17 mouse cellular contexts compared by ENCODE assay signal in the genomic region with DNA sequence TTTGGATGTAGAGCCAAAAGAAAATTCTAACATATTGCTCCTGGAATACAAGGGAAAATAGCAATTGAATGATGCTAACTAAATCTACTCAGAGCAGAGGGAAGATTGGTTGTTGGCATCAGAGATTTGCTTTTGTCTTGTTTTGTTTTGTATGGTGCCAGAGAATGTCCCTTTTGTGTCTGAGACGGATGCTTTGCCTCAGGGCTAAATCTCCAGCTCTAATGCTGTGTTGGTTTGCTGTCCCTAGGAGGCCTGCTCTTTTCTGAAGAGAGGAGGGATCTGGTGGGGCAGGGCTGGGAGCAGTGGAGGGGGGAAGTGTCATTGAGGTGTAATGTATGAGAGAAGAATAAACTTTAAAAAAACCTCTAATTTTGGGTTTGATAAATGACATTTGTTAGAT. TPM values are rescaled to one million over a fixed set of nuclear protein-coding genes. Genes with fewer than 3 reads are reported as not detected.
A peak's percentile ranks its signal among the peaks of the same experiment; 100 is the strongest.
DNase-seq lines count a peak whose midpoint lies in the region; ATAC-seq lines count a peak whose summit lies in the region.
"Had no signal": no experiment of that assay in that cellular context is flagged by ENCODE, and none has a peak within 500 bp of the region (broad histone marks: within the 10 kb centered on the region; RNA-seq: fewer than 3 reads in every experiment).

No protein-coding gene starts in this region.

- H3K4me3 ChIP-seq in hindbrain, embryonic 11.5 days (ENCODE audit: low read depth, low read length) = no peak overlapping the region
- no peak overlapping the region for H3K4me3 ChIP-seq in midbrain, embryonic 12.5 days
- no peak overlapping the region for H3K4me3 ChIP-seq in neural tube, embryonic 15.5 days (replicated peaks)
- H3K4me3 ChIP-seq: heart, adult 2 months; limb, embryonic 10.5 days; liver, embryonic 13.5 days; megakaryocyte, embryonic 14.5 days had no signal

- intact Hi-C loops in left cerebral cortex, postnatal 25 days (cut with DNase I) = no loop called here

- DNase-seq in retina, postnatal 1 day = peak; percentile 49
- no peak for DNase-seq in retina, embryonic 14.5 days (ENCODE audit: low spot score)
- peak; percentile 25 for DNase-seq in hindbrain, embryonic 11.5 days (ENCODE audit: low spot score)
- no peak for DNase-seq in thymus, postnatal 25 days
- DNase-seq in urinary bladder, postnatal 25 days (ENCODE audit: low spot score) = no peak
- DNase-seq in left cerebral cortex, postnatal 25 days (ENCODE audit: low spot score in 2 of 2) = no peak
- DNase-seq: adrenal gland, adult 2 months; cerebellum, adult 18-20 months; heart, adult 2 months; liver, embryonic 13.5 days; right cerebral cortex, postnatal 14 days had no signal

- no peak overlapping the region for H3K9ac ChIP-seq in hindbrain, embryonic 11.5 days (ENCODE audit: low read depth, low read length)
- H3K9ac ChIP-seq in midbrain, embryonic 12.5 days (replicated peaks) = 0 out of 2 replicates have a peak overlapping the region, but pooled peaks have one; percentile 20
- H3K9ac ChIP-seq in neural tube, embryonic 15.5 days (replicated peaks) = no peak overlapping the region
- H3K9ac ChIP-seq: liver, embryonic 13.5 days had no signal

- peaks cover 4% of the 10 kb centered on the region; the same call in 1 of the 2 replicates for H3K9me3 ChIP-seq in hindbrain, embryonic 11.5 days (ENCODE audit: control insufficient read depth, low read length)
- no peaks in the 10 kb centered on the region for H3K9me3 ChIP-seq in midbrain, embryonic 12.5 days
- H3K9me3 ChIP-seq in neural tube, embryonic 15.5 days (replicated peaks) = no peaks in the 10 kb centered on the region
- H3K9me3 ChIP-seq: limb, embryonic 10.5 days; liver, embryonic 13.5 days had no signal

- no peaks in the 10 kb centered on the region; the same call in 1 of the 2 replicates for H3K4me1 ChIP-seq in hindbrain, embryonic 11.5 days (replicated peaks; ENCODE audit: control insufficient read depth, insufficient read depth, low read length)
- peaks cover 23% of the 10 kb centered on the region for H3K4me1 ChIP-seq in midbrain, embryonic 12.5 days
- peaks cover 12% of the 10 kb centered on the region for H3K4me1 ChIP-seq in neural tube, embryonic 15.5 days
- H3K4me1 ChIP-seq: limb, embryonic 10.5 days; liver, embryonic 13.5 days had no signal

- H3K27me3 ChIP-seq in hindbrain, embryonic 11.5 days (ENCODE audit: control insufficient read depth, insufficient read depth, low read length) = no peaks in the 10 kb centered on the region
- no peaks in the 10 kb centered on the region for H3K27me3 ChIP-seq in midbrain, embryonic 12.5 days
- H3K27me3 ChIP-seq in neural tube, embryonic 15.5 days (replicated peaks) = no peaks in the 10 kb centered on the region
- H3K27me3 ChIP-seq: liver, embryonic 13.5 days had no signal

- H3K36me3 ChIP-seq in hindbrain, embryonic 11.5 days (ENCODE audit: control insufficient read depth, insufficient read depth, low read length) = no peaks in the 10 kb centered on the region
- H3K36me3 ChIP-seq in midbrain, embryonic 12.5 days = no peaks in the 10 kb centered on the region
- H3K36me3 ChIP-seq in neural tube, embryonic 15.5 days = no peaks in the 10 kb centered on the region
- H3K36me3 ChIP-seq: limb, embryonic 10.5 days; liver, embryonic 13.5 days had no signal

- H3K27ac ChIP-seq in hindbrain, embryonic 11.5 days (ENCODE audit: low read depth, low read length) = peak overlapping the region; percentile 47; the same call in 1 of the 2 replicates
- H3K27ac ChIP-seq in midbrain, embryonic 12.5 days (replicated peaks) = peak overlapping the region; percentile 78
- no peak overlapping the region for H3K27ac ChIP-seq in neural tube, embryonic 15.5 days (replicated peaks)
- H3K27ac ChIP-seq: heart, adult 2 months; limb, embryonic 10.5 days; liver, embryonic 13.5 days had no signal

- no peak overlapping the region for H3K4me2 ChIP-seq in hindbrain, embryonic 11.5 days (replicated peaks; ENCODE audit: low read depth, low read length)
- peak overlapping the region; percentile 45 for H3K4me2 ChIP-seq in midbrain, embryonic 12.5 days (replicated peaks)
- H3K4me2 ChIP-seq in neural tube, embryonic 15.5 days = peak overlapping the region; percentile 36
- H3K4me2 ChIP-seq: liver, embryonic 13.5 days had no signal

- 0 out of 2 replicates have a peak, but pooled peaks have one; percentile 54 for ATAC-seq in hindbrain, embryonic 11.5 days (ENCODE audit: low FRiP score)
- peak; percentile 80 for ATAC-seq in midbrain, embryonic 12.5 days (ENCODE audit: low FRiP score, low read depth)
- no peak; the same call in 1 of the 2 replicates for ATAC-seq in neural tube, embryonic 15.5 days (ENCODE audit: low FRiP score)
- ATAC-seq: inflammation-experienced regulatory T-cells, adult 6 months; lung, postnatal 0 days had no signal

- 10% methylated on average over 1 of the region's 1 CpGs for WGBS in hindbrain, embryonic 11.5 days
- 16% methylated on average over 1 of the region's 1 CpGs for WGBS in midbrain, embryonic 12.5 days
- WGBS in neural tube, embryonic 15.5 days = 18% methylated on average over 1 of the region's 1 CpGs

RNA-seq across cellular contexts. Expression of gene Ptpn13, which starts 23.5 kb away (rescaled TPM):
- polyA plus RNA-seq in hindbrain, embryonic 11.5 days (2014; fragmentation: Nextera tagmentation; extraction: Ambion mirVana) = 15.2 and 19.3 TPM in 2 replicates
- 19.1 and 21.0 TPM in 2 replicates for polyA plus RNA-seq in midbrain, embryonic 12.5 days (2016; fragmentation: Nextera tagmentation; extraction: Ambion mirVana)
- 3.5 and 5.9 TPM in 2 replicates for polyA plus RNA-seq in neural tube, embryonic 15.5 days (2015; fragmentation: Nextera tagmentation; extraction: Ambion mirVana)
- total RNA-seq in left cerebral cortex, postnatal 25 days (2021) = 10 to 100 TPM in 1 of 2 experiments, 1 to 10 TPM in 1; 9.3 to 10.5 TPM

Comparison
In these comparisons a context has a peak if more than half of its experiments do, and no peak if none do; other contexts are left out.
1. DNase-seq: peak in retina, postnatal 1 day (single experiment) and hindbrain, embryonic 11.5 days (single experiment); none in retina, embryonic 14.5 days (single experiment), thymus, postnatal 25 days (single experiment), urinary bladder, postnatal 25 days (single experiment) and left cerebral cortex, postnatal 25 days (0 of 2).